Mouse (Mus musculus): Measurements from ENCODE around the gene Prlh. TPM values are rescaled to one million over a fixed set of nuclear protein-coding genes. Genes with fewer than 3 reads are reported as not detected.

Gene Prlh
- polyA plus RNA-seq (2012; fragmentation: generic; extraction: Trizol), result not detected

- peaks cover 5% of the 10 kb centered on the region for H3K27me3 ChIP-seq (ENCODE audit: control insufficient read depth, insufficient read depth, insufficient read length)
- H3K79me2 ChIP-seq (ENCODE audit: control insufficient read depth, insufficient read depth), result no peaks in the 10 kb centered on the region
- no peak within 1 kb of the TSS for H3K4me2 ChIP-seq (ENCODE audit: low read depth)
- H3K4me3 ChIP-seq, result no peak within 1 kb of the TSS
- no peak for TF ChIP-seq POLR2A (IDR thresholded peaks at IDR 0.05; ENCODE audit: insufficient read length, low read depth)
- TF ChIP-seq REST (IDR thresholded peaks at IDR 0.05; ENCODE audit: insufficient read depth, insufficient read length), result no peak
- no peak for TF ChIP-seq MYOG (IDR thresholded peaks at IDR 0.05; ENCODE audit: control insufficient read depth in 1 of 3, insufficient read depth in 1 of 3, insufficient read length in 2 of 3, low read depth in 2 of 3)
- TF ChIP-seq E2F4 (IDR thresholded peaks at IDR 0.05; ENCODE audit: insufficient read depth), result no peak
- TF ChIP-seq POLR2AphosphoS2 (IDR thresholded peaks at IDR 0.05; ENCODE audit: insufficient read length, low read depth), result no peak
- TF ChIP-seq MYOD1 (IDR thresholded peaks at IDR 0.05; ENCODE audit: control insufficient read depth in 1 of 3, insufficient read length in 2 of 3, low read depth in 2 of 3), result no peak
- TF ChIP-seq TCF12 (IDR thresholded peaks at IDR 0.05; ENCODE audit: insufficient read depth, poor library complexity, severe bottlenecking), result no peak
- no peak for TF ChIP-seq SRF (IDR thresholded peaks at IDR 0.05; ENCODE audit: control insufficient read depth, insufficient read length, low read depth)
- TF ChIP-seq CEBPB (IDR thresholded peaks at IDR 0.05; ENCODE audit: insufficient read depth, poor library complexity, severe bottlenecking), result no peak
- no peak for TF ChIP-seq TCF3 (IDR thresholded peaks at IDR 0.05; ENCODE audit: insufficient read length, low read depth)
- TF ChIP-seq USF1 (IDR thresholded peaks at IDR 0.05; ENCODE audit: low read depth), result no peak
- no peak for TF ChIP-seq MAX (IDR thresholded peaks at IDR 0.05; ENCODE audit: low read depth)
- no peak within 1 kb of the TSS for H3ac ChIP-seq (ENCODE audit: control insufficient read depth, insufficient read length)
- H3K36me3 ChIP-seq (ENCODE audit: control insufficient read depth, insufficient read depth), result no peaks in the 10 kb centered on the region
These were observed at the start of gene Prlh for GRCm38 (mm10) chr1:90952808-90953207. TSS of gene Prlh (plus strand) at chr1:90953108.

DNA sequence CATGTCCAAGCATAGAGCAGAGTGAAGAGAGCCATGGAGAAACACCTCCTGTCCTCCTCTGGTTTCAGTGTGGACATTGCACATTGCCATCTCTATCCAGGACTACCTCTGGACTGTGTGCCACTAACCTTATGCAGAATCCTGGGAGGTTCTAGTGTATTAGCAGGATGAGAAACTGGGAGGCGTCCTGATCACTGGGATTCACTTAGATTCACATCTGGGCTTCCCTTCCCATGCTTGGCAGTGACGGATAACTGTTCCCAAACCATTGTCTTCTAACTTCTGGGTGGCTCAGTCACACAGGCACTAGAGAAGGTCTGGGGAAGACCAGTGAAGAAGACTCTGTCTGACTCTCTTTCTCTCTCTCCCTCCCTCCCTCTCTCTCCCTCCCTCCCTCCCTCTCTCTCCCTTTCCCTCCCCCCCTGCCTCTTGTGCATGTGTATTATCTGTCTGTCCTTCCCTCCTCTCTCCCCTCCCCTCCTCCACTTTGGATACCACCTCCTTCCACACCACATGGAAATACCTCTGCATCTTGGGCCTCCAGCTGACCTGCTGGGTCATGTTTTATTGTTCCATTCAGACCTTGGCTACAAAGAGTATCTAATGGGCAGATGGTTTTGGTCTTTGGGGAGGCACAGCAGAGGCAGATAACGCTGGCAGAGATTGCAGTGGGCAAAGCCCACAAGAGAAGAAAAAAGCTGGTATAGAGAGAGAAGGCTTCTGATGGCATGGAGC is 49.5 kb upstream of the Prlh start:
- H3K36me3 ChIP-seq (ENCODE audit: control insufficient read depth, insufficient read depth), result no peaks in the 10 kb centered on the region
- no peaks in the 10 kb centered on the region for H3K79me2 ChIP-seq (ENCODE audit: control insufficient read depth, insufficient read depth)
- peak overlapping the region; percentile 35 for H3K4me2 ChIP-seq (ENCODE audit: low read depth)
- H3K27me3 ChIP-seq (ENCODE audit: control insufficient read depth, insufficient read depth, insufficient read length), result no peaks in the 10 kb centered on the region
- H3K4me3 ChIP-seq, result no peak overlapping the region
- H3ac ChIP-seq (ENCODE audit: control insufficient read depth, insufficient read length), result no peak overlapping the region
- TF ChIP-seq USF1 (IDR thresholded peaks at IDR 0.05; ENCODE audit: low read depth), result no peak
- TF ChIP-seq SRF (IDR thresholded peaks at IDR 0.05; ENCODE audit: control insufficient read depth, insufficient read length, low read depth), result no peak
- TF ChIP-seq POLR2A (IDR thresholded peaks at IDR 0.05; ENCODE audit: insufficient read length, low read depth), result no peak
- no peak for TF ChIP-seq MYOD1 (IDR thresholded peaks at IDR 0.05; ENCODE audit: control insufficient read depth in 1 of 3, insufficient read length in 2 of 3, low read depth in 2 of 3)
- TF ChIP-seq TCF3 (IDR thresholded peaks at IDR 0.05; ENCODE audit: insufficient read length, low read depth), result no peak
- no peak for TF ChIP-seq MAX (IDR thresholded peaks at IDR 0.05; ENCODE audit: low read depth)
- TF ChIP-seq CEBPB (IDR thresholded peaks at IDR 0.05; ENCODE audit: insufficient read depth, poor library complexity, severe bottlenecking), result no peak
- no peak for TF ChIP-seq MYOG (IDR thresholded peaks at IDR 0.05; ENCODE audit: control insufficient read depth in 1 of 3, insufficient read depth in 1 of 3, insufficient read length in 2 of 3, low read depth in 2 of 3)
- no peak for TF ChIP-seq POLR2AphosphoS2 (IDR thresholded peaks at IDR 0.05; ENCODE audit: insufficient read length, low read depth)
- TF ChIP-seq REST (IDR thresholded peaks at IDR 0.05; ENCODE audit: insufficient read depth, insufficient read length), result no peak
- TF ChIP-seq TCF12 (IDR thresholded peaks at IDR 0.05; ENCODE audit: insufficient read depth, poor library complexity, severe bottlenecking), result no peak
- TF ChIP-seq E2F4 (IDR thresholded peaks at IDR 0.05; ENCODE audit: insufficient read depth), result no peak

GRCm38 (mm10) chr1:90903971-90904458 is 48.9 kb upstream of the Prlh start:
- Histone ChIP-seq H3ac (ENCODE audit: control insufficient read depth, insufficient read length) (no peak overlapping the region), H3K27me3 (ENCODE audit: control insufficient read depth, insufficient read depth, insufficient read length) (no peaks in the 10 kb centered on the region), H3K4me2 (ENCODE audit: low read depth) (peak overlapping the region; percentile 35), H3K4me3 (no peak overlapping the region), H3K36me3 (ENCODE audit: control insufficient read depth, insufficient read depth) (no peaks in the 10 kb centered on the region), H3K79me2 (ENCODE audit: control insufficient read depth, insufficient read depth) (no peaks in the 10 kb centered on the region)
- TF ChIP-seq MYOD1 (IDR thresholded peaks at IDR 0.05; ENCODE audit: control insufficient read depth in 1 of 3, insufficient read length in 2 of 3, low read depth in 2 of 3) (no peak), REST (IDR thresholded peaks at IDR 0.05; ENCODE audit: insufficient read depth, insufficient read length) (no peak), MAX (IDR thresholded peaks at IDR 0.05; ENCODE audit: low read depth) (no peak), E2F4 (IDR thresholded peaks at IDR 0.05; ENCODE audit: insufficient read depth) (no peak), MYOG (IDR thresholded peaks at IDR 0.05; ENCODE audit: control insufficient read depth in 1 of 3, insufficient read depth in 1 of 3, insufficient read length in 2 of 3, low read depth in 2 of 3) (no peak), POLR2A (IDR thresholded peaks at IDR 0.05; ENCODE audit: insufficient read length, low read depth) (no peak), CEBPB (IDR thresholded peaks at IDR 0.05; ENCODE audit: insufficient read depth, poor library complexity, severe bottlenecking) (no peak), TCF12 (IDR thresholded peaks at IDR 0.05; ENCODE audit: insufficient read depth, poor library complexity, severe bottlenecking) (no peak), USF1 (IDR thresholded peaks at IDR 0.05; ENCODE audit: low read depth) (no peak), TCF3 (IDR thresholded peaks at IDR 0.05; ENCODE audit: insufficient read length, low read depth) (no peak), SRF (IDR thresholded peaks at IDR 0.05; ENCODE audit: control insufficient read depth, insufficient read length, low read depth) (no peak), POLR2AphosphoS2 (IDR thresholded peaks at IDR 0.05; ENCODE audit: insufficient read length, low read depth) (no peak)

DNA sequence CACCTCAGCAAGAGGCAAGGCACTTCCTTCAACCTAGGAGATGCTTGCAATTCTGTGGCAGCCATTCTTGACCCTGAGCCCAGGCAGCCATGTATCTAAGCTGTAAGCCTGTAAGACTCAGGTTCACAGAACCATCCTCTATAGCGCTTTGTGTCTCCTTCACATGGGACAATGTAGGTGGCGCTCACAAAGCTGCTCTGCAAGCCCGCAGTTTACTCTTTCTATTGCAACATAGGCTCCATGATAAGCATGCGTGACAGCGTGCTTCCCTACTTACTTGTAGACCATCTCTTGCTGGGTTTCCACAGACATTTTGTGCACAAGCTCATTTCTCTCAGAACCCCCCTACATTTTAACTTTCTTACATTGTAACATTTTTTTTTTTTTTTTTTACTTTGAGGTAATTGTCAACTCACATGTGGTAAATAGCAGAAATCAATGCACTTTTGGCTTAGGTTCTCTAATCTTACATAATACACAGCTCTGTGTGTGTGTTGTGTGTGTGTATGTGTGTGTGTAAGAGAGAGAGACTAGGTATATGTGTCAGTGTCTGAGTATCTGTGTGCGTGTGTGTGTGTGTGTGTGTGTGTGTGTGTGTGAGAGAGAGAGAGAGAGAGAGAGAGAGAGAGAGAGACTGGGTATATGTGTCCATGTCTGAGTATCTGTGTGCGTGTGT is 48.0 kb upstream of the Prlh start:
- H3K4me2 ChIP-seq (ENCODE audit: low read depth), result peak overlapping the region; percentile 4
- no peaks in the 10 kb centered on the region for H3K79me2 ChIP-seq (ENCODE audit: control insufficient read depth, insufficient read depth)
- no peak overlapping the region for H3ac ChIP-seq (ENCODE audit: control insufficient read depth, insufficient read length)
- no peaks in the 10 kb centered on the region for H3K36me3 ChIP-seq (ENCODE audit: control insufficient read depth, insufficient read depth)
- no peaks in the 10 kb centered on the region for H3K27me3 ChIP-seq (ENCODE audit: control insufficient read depth, insufficient read depth, insufficient read length)
- no peak for TF ChIP-seq POLR2A (IDR thresholded peaks at IDR 0.05; ENCODE audit: insufficient read length, low read depth)
- no peak for TF ChIP-seq SRF (IDR thresholded peaks at IDR 0.05; ENCODE audit: control insufficient read depth, insufficient read length, low read depth)
- TF ChIP-seq TCF3 (IDR thresholded peaks at IDR 0.05; ENCODE audit: insufficient read length, low read depth), result no peak
- TF ChIP-seq MAX (IDR thresholded peaks at IDR 0.05; ENCODE audit: low read depth), result no peak
- TF ChIP-seq USF1 (IDR thresholded peaks at IDR 0.05; ENCODE audit: low read depth), result no peak
- no peak for TF ChIP-seq CEBPB (IDR thresholded peaks at IDR 0.05; ENCODE audit: insufficient read depth, poor library complexity, severe bottlenecking)
- TF ChIP-seq MYOG (IDR thresholded peaks at IDR 0.05; ENCODE audit: control insufficient read depth in 1 of 3, insufficient read depth in 1 of 3, insufficient read length in 2 of 3, low read depth in 2 of 3), result no peak
- TF ChIP-seq REST (IDR thresholded peaks at IDR 0.05; ENCODE audit: insufficient read depth, insufficient read length), result no peak
- TF ChIP-seq TCF12 (IDR thresholded peaks at IDR 0.05; ENCODE audit: insufficient read depth, poor library complexity, severe bottlenecking), result no peak
- no peak for TF ChIP-seq E2F4 (IDR thresholded peaks at IDR 0.05; ENCODE audit: insufficient read depth)
- no peak for TF ChIP-seq POLR2AphosphoS2 (IDR thresholded peaks at IDR 0.05; ENCODE audit: insufficient read length, low read depth)
- no peak for TF ChIP-seq MYOD1 (IDR thresholded peaks at IDR 0.05; ENCODE audit: control insufficient read depth in 1 of 3, insufficient read length in 2 of 3, low read depth in 2 of 3)
- no peak overlapping the region for H3K4me3 ChIP-seq
